Mouse (Mus musculus) midbrain, embryonic 16.5 days (tissue): Measurements from ENCODE around the gene Bbs5. TPM values are rescaled to one million over a fixed set of nuclear protein-coding genes. Genes with fewer than 3 reads are reported as not detected.
"Not testable (repeated sequence)": the region's sequence is repeated elsewhere in the genome, so short reads cannot be mapped to it uniquely, and the experiment has no call there.

Source experiments
- ATAC-seq: fragments of 200-750 bp; cut with Nextera tagmentation; 2 replicates; pipeline ENCODE4 v1.8.0; 2017; ENCODE audit warnings: moderate TSS enrichment
- H3K27ac ChIP-seq: fragments of 300-500 bp; sonication (generic); 2 replicates; pipeline ENCODE4 v1.5.1; 2014; ENCODE audit warnings: mild to moderate bottlenecking, low read length, mixed read lengths
- H3K27me3 ChIP-seq: fragments of 300-500 bp; sonication (generic); 2 replicates; pipeline ENCODE4 v1.6.1; 2014; ENCODE audit warnings: low read depth, low read length, mixed read lengths; ENCODE audit not compliant: control insufficient read depth, insufficient read depth
- H3K36me3 ChIP-seq: fragments of 300-500 bp; sonication (generic); 2 replicates; pipeline ENCODE4 v1.6.1; 2014; ENCODE audit warnings: mild to moderate bottlenecking, low read length, moderate library complexity, mixed read lengths; ENCODE audit not compliant: control insufficient read depth, insufficient read depth
- H3K4me1 ChIP-seq: fragments of 300-500 bp; sonication (generic); 2 replicates; pipeline ENCODE4 v1.6.1; 2014; ENCODE audit warnings: mild to moderate bottlenecking, low read length, mixed read lengths; ENCODE audit not compliant: control insufficient read depth, insufficient read depth
- H3K4me2 ChIP-seq: fragments of 300-500 bp; sonication (generic); 2 replicates; pipeline ENCODE4 v1.6.1; 2014; ENCODE audit warnings: mild to moderate bottlenecking, low read length, mixed read lengths
- H3K4me3 ChIP-seq: fragments of 300-500 bp; sonication (generic); 2 replicates; pipeline ENCODE4 v1.5.1; 2014; ENCODE audit warnings: low read depth, mild to moderate bottlenecking, low read length, moderate library complexity, mixed read lengths
- H3K9ac ChIP-seq: fragments of 300-500 bp; sonication (generic); 2 replicates; pipeline ENCODE4 v1.6.1; 2014; ENCODE audit warnings: low read depth, low read length, mixed read lengths
- H3K9me3 ChIP-seq: fragments of 300-500 bp; sonication (generic); replicated peaks from 2 replicates; pipeline ENCODE4 v1.6.1; 2014; ENCODE audit warnings: mild to moderate bottlenecking, low read length, mixed read lengths; ENCODE audit not compliant: control insufficient read depth, poor library complexity, severe bottlenecking
- WGBS: fragments of 180-500 bp; shearing (Covaris S2); extraction: QIAGEN DNeasy Blood & Tissue Kit; methylation state at CpG from one replicate; pipeline ENCODE4 v1.1.7; 2014; 5-methylcytosine and 5-hydroxymethylcytosine counted together
- polyA plus RNA-seq: library from polyadenylated mRNA; unstranded; fragments of >200 nt; fragmentation: Nextera tagmentation; extraction: Ambion mirVana; gene quantifications from 2 replicates; pipeline ENCODE4 v1.2.1, GENCODE M21; 2015

Gene Bbs5
- polyA plus RNA-seq, 1 experiment from 2014 or later, result 31.5 TPM

DNA sequence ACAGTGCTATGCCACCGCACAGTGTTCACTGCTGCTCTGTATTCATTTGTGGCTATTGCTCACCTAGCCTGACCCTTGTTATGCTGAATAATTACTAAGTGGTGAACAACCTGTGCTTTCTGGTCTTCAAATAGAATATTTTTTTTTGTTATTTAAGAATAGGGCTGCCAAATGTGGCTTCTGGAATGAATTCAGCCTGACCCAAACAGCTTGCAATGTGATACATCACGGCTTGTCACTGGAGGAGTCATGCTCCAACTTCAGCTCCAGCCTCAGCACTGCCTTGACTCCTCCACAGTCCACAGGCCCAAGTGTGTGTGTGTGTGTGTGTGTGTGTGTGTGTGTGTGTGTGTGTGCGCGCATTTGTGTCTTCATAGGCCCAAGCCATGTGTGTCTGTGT, 12.4 kb downstream of the Bbs5 start:
- Histone ChIP-seq H3K4me2 (no peak overlapping the region), H3K36me3 (peaks cover 34% of the 10 kb centered on the region), H3K27ac (no peak overlapping the region), H3K9ac (no peak overlapping the region), H3K9me3 (no peaks in the 10 kb centered on the region), H3K27me3 (no peaks in the 10 kb centered on the region), H3K4me3 (no peak overlapping the region), H3K4me1 (no peaks in the 10 kb centered on the region)
- WGBS, result 98% methylated on average over 4 of the region's 4 CpGs
- ATAC-seq, result no peak

DNA sequence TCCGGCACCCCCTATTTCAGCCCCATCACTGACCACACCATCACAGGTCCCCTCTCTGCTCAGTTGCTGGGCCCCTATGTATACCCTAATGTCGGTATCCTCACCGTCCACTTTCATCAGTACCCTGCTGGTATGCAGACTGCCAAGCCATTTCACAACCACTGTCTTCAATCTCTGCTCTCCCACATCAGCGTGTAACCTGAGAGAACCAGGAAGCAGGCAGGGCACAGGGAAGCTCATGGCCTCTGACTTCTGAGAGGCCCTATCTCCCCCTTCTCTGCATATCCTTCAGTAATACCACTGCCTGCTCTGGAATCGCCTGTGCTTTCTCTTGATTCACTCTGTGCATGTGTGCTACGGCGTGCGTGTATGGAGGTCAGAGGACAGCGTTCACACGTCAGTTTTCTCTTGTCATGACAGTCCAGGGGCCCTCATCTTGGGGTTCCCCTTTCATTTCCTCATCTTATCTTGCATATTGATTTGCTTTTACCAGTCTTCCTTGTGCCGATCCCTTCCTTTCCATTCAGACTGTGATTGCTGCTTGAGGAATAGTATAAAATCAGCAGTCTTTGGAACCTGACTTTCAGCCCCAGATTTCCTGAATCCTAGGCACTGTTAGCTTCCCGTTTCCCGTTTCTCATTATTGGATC, 17.0 kb downstream of the Bbs5 start:
- H3K27me3 ChIP-seq, result no peaks in the 10 kb centered on the region
- H3K9me3 ChIP-seq, result no peaks in the 10 kb centered on the region
- peaks cover 24% of the 10 kb centered on the region for H3K36me3 ChIP-seq
- H3K4me2 ChIP-seq, result no peak overlapping the region
- no peaks in the 10 kb centered on the region for H3K4me1 ChIP-seq
- no peak overlapping the region for H3K27ac ChIP-seq
- H3K4me3 ChIP-seq, result no peak overlapping the region
- no peak for ATAC-seq
- no peak overlapping the region for H3K9ac ChIP-seq
- WGBS, result 92% methylated on average over 13 of the region's 13 CpGs

DNA sequence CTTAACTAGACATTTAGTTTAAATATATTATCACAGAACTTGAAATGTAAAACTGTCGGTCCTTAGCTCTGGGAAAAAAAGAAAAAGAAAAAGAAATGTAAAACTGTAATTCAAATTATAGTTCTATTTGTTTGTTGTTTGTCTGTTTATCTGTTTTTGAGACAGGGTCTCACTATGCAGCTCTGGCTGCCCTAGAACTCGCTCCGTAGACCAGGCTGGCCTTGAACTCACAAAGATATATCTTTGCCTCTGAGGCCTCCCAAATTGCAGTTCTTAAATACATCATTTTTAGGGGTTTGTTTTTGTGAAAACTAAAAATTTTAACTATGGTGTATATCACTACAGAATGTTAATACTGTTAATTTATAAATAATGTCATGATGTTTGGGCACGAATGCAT, 20.7 kb downstream of the Bbs5 start:
- WGBS, result 96% methylated on average over 4 of the region's 4 CpGs
- H3K4me2 ChIP-seq, result no peak overlapping the region
- H3K36me3 ChIP-seq, result peaks cover 22% of the 10 kb centered on the region; the same call in 1 of the 2 replicates
- H3K4me1 ChIP-seq, result no peaks in the 10 kb centered on the region
- no peaks in the 10 kb centered on the region for H3K9me3 ChIP-seq
- no peak overlapping the region for H3K4me3 ChIP-seq
- no peaks in the 10 kb centered on the region for H3K27me3 ChIP-seq
- H3K27ac ChIP-seq, result no peak overlapping the region
- H3K9ac ChIP-seq, result no peak overlapping the region
- ATAC-seq, result no peak

DNA sequence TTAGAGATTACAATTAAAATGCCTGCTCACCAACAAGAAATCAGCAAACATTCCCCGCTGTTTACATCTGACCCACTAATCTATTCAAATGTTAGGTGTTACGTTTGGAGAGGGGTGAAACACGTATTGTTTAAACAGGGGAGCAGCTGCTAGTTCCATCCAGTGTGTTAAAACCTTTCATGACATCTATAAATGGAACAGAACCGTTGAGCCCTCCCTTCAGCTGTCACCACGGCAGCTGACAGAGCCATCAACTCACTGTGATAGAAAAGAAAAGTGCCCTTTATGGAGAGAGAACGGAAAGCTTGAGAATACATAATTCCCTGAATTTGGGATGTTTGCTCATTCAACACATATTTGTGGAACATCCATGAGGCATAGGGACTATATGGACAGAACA, 21.4 kb downstream of the Bbs5 start:
- WGBS, result 51% methylated on average over 6 of the region's 6 CpGs

DNA sequence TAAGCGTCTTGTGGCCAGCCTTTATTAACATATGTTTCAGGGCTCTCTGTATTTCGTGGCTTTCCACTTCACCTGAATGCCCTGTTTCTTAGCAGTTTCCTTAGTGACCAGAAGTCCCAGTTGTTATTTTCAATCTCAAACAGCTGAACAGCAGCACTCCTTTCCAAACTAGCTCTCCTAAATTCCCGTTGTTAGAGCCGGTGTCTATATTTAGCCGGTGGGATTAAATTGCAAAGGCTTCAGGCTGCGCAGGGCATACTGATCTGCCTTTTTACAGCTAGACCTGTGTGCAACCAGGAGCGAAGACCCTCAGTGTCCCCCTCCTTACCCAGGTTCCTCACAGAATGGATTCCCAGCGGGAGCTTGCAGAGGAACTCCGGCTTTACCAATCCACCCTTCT, 22.9 kb downstream of the Bbs5 start, which contains the start of gene Klhl41:
Klhl41 (plus strand) TSS at position 268 of the 400 bp plus-strand sequence.
- ATAC-seq, result no peak
- H3K9ac ChIP-seq, result no peak within 1 kb of the TSS
- no peak within 1 kb of the TSS for H3K4me2 ChIP-seq
- H3K27me3 ChIP-seq, result no peaks in the 10 kb centered on the region
- H3K4me1 ChIP-seq, result no peaks in the 10 kb centered on the region
- H3K27ac ChIP-seq, result no peak within 1 kb of the TSS
- no peaks in the 10 kb centered on the region for H3K9me3 ChIP-seq
- WGBS, result 88% methylated on average over 9 of the region's 9 CpGs
- peaks cover 12% of the 10 kb centered on the region; the same call in 1 of the 2 replicates for H3K36me3 ChIP-seq
- no peak within 1 kb of the TSS for H3K4me3 ChIP-seq

More for the DNA sequence above, 21.4 kb downstream of the Bbs5 start:
- Histone ChIP-seq H3K27me3 (no peaks in the 10 kb centered on the region), H3K9ac (no peak overlapping the region), H3K9me3 (no peaks in the 10 kb centered on the region), H3K36me3 (peaks cover 18% of the 10 kb centered on the region; the same call in 1 of the 2 replicates), H3K4me2 (no peak overlapping the region), H3K4me1 (no peaks in the 10 kb centered on the region), H3K27ac (no peak overlapping the region), H3K4me3 (no peak overlapping the region)
- no peak for ATAC-seq

DNA sequence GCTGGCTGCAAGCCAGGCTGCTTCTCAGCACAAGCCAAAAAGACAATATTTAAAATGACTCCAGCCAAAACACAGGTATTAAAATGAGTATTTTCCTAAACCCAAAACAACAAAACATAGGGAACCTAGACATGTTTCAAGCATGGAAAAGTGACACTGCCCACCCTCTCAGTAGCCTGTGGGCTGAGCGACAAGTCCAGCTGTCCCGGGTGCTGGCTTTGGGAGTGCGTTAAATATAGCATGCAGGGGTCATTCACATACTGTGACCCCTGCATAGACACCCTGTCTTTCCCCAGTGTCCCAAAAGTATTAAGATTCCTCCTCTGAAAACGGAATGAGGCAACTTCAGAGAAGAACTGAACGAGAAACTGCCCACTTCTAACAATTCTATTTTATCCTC, 26.8 kb downstream of the Bbs5 start:
- H3K27me3 ChIP-seq, result no peaks in the 10 kb centered on the region
- WGBS, result 70% methylated on average over 5 of the region's 5 CpGs
- no peak for ATAC-seq
- H3K4me3 ChIP-seq, result no peak overlapping the region
- no peak overlapping the region for H3K27ac ChIP-seq
- no peaks in the 10 kb centered on the region for H3K4me1 ChIP-seq
- H3K9me3 ChIP-seq, result no peaks in the 10 kb centered on the region
- no peak overlapping the region for H3K9ac ChIP-seq
- H3K4me2 ChIP-seq, result no peak overlapping the region
- H3K36me3 ChIP-seq, result 0 out of 2 replicates have a peak, but pooled peaks cover 3% of the 10 kb centered on the region

DNA sequence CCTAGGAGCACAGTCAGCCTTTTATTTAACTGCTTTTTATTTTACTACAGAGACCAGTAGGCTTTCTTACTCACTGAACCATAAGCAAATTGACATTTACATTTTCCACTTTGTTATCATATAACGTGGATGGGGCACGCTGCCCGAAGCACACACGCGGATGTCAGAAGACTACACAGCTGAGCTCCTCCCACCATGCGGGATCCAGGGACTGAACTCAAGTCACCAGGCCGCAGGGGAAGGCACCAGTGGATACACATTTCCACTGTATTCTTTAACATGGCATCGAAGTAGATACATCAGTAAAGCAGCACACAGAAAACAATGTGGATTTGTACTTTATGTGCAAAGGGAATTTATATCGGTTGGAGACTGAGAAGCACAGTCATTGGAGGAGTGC, 28.3 kb downstream of the Bbs5 start:
- Histone ChIP-seq H3K36me3 (0 out of 2 replicates have a peak, but pooled peaks cover 3% of the 10 kb centered on the region), H3K27ac (no peak overlapping the region), H3K9ac (no peak overlapping the region), H3K4me3 (no peak overlapping the region), H3K27me3 (no peaks in the 10 kb centered on the region), H3K9me3 (no peaks in the 10 kb centered on the region), H3K4me2 (no peak overlapping the region), H3K4me1 (no peaks in the 10 kb centered on the region)
- WGBS, result 85% methylated on average over 9 of the region's 9 CpGs
- ATAC-seq, result no peak

DNA sequence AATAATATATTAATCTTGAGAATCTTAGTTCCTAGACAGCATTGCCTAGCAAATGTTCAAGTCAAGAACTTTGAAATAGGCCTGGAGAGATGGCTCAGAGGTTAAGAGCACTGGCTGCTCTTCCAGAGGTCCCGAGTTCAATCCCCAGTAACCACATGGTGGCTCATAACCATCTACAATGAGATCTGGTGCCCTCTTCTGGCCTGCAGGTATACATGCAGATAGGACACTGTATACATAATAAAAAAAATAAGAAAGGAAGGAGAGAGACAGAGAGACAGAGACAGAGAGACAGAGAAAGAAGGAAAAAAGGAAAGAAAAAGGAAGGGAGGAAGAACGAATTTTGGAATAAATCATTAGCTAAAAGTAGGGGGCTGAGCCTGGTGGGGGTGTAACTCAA, 29.7 kb downstream of the Bbs5 start:
- no peak for ATAC-seq
- Histone ChIP-seq H3K36me3 (no peaks in the 10 kb centered on the region), H3K27me3 (no peaks in the 10 kb centered on the region), H3K4me3 (no peak overlapping the region), H3K4me2 (no peak overlapping the region), H3K9ac (no peak overlapping the region), H3K27ac (no peak overlapping the region), H3K4me1 (no peaks in the 10 kb centered on the region), H3K9me3 (no peaks in the 10 kb centered on the region)
- WGBS, result 69% methylated on average over 2 of the region's 2 CpGs

DNA sequence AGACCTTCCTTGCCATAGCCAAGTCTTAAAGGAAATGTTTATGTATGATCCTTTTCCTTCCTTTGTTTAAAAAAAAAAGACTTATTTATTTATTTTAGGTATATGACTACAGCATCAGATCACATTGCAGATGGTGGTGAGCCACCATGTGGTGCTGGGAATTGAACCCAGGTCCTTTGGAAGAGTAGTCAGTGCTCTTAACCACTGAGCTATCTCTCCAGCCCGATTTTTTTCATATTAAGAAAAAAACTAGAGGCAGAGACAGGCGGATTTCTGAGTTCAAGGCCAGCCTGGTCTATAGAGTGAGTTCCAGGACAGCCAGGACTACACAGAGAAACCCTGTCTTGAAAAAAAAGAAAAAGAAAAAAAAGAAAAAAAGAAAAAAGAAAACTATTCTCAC, 30.2 kb downstream of the Bbs5 start:
- not testable (repeated sequence) for H3K9ac ChIP-seq, H3K27ac ChIP-seq, H3K4me3 ChIP-seq, H3K9me3 ChIP-seq, H3K36me3 ChIP-seq, H3K4me2 ChIP-seq, H3K27me3 ChIP-seq, ATAC-seq, H3K4me1 ChIP-seq
- WGBS, result 95% methylated on average over 2 of the region's 2 CpGs
